Mouse (Mus musculus) 416B (cell line): ENCODE measurements at regions not wholly inside any gene's neighbourhood (a gene's known extent, or its start where the extent isn't known, plus 50 kb on each side); places are given as distances from the start of the nearest gene placed in this dataset.

Experiments used
- DNase-seq: peaks from one replicate; pipeline ENCODE4 v3.0.0; 2011; ENCODE audit warnings: low read depth

DNA sequence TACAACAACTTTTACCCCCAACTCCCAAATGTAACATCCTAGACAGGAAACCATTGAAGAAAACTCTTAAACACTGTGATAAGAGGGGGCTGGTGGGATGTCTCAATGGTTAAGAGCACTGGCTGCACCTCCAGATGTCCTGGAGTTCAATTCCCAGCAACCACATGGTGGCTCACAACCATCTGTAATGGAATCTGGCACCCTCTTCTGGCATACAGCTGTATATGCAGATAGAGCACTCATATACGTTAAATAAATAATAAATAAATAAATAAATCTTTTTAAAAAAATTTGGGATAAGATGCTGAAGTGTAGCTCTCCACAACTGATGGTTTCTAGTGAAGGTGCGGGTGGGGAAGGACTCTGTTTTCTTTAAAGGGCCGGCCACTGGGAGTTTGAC lies 69.3 kb downstream of the Kctd15 start:
- no peak for DNase-seq

GRCm38 (mm10) chr7:34585312-34585865 lies 71.1 kb downstream of the Kctd15 start:
- no peak for DNase-seq

GRCm38 (mm10) chr7:34584870-34585269 lies 71.7 kb downstream of the Kctd15 start:
- no peak for DNase-seq

- DNase-seq = no peak
These were observed 75.7 kb downstream of the Kctd15 start for GRCm38 (mm10) chr7:34580866-34581265.

- DNase-seq = no peak
These were observed 85.2 kb downstream of the Kctd15 start for GRCm38 (mm10) chr7:34571295-34571694.

GRCm38 (mm10) chr7:34570114-34571065 lies 86.1 kb downstream of the Kctd15 start:
- no peak for DNase-seq

- no peak for DNase-seq
These were observed 86.8 kb downstream of the Kctd15 start for GRCm38 (mm10) chr7:34569747-34570113.

DNA sequence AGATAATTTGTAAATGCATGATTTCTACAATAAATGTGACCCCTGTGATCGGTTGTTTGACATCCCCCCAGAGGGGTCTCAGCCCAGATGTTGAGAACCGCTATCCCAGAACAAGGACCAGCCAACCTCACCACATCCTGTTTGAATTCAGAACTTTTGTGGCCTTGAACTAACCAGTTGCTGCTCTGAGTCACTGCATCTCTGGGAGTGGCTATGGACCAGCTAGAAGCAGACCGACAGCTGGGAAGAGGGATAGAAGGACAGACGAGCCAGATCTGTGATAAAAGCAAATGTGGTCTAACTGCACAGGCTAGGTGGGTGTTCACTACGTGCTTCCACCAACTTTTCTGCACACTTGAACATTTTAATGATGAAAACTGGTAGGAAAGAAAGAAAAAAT lies 89.0 kb downstream of the Kctd15 start:
- DNase-seq = peak; percentile 84

DNA sequence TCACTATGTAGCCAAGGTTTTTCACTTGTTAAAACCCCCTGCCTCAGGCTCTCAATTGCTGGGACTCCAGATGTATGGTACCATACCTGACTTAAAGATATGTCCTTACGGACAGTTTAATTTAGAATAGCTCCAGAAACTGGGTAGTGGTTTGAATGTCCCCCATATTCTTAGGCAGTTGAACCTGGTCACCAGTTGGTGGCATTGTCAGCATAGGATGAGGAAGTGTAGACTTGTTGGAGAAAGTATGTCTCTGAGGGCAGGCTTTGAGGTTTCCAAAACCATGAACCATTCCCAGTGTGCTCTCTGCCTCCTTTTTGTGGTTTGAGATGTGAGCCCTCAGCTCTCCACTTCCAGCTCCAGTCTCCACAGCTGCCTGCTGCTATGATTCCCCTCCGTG lies 94.4 kb downstream of the Kctd15 start:
- peak; percentile 48 for DNase-seq

- DNase-seq = no peak
These were observed 97.8 kb downstream of the Kctd15 start for GRCm38 (mm10) chr7:34558615-34559343.

GRCm38 (mm10) chr7:34555196-34555595 lies 101.3 kb downstream of the Kctd15 start:
- DNase-seq = no peak

GRCm38 (mm10) chr7:34546609-34547316 lies 109.8 kb downstream of the Kctd15 start:
- peak; percentile 61 for DNase-seq

- DNase-seq = no peak
These were observed 110.6 kb downstream of the Kctd15 start for GRCm38 (mm10) chr7:34545906-34546305.

DNA sequence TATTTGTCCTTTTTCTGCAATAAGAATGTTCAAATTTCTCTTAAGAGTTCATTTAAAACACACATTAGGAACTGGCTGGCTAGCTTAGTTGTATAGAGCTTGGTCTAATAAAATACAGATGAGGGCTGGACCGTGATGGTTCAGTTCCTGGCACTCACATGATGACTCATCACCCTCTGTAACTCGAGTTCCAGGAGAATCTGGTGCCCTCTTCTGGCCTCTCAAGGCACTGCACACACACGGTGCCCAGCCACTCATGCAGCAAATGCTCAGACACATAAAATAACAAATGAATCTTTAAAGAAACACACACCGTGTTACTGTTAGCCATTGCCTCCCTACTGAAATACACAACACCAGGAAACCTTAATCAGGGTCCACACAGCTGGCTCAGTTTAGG lies 114.6 kb downstream of the Kctd15 start:
- peak; percentile 39 for DNase-seq

DNA sequence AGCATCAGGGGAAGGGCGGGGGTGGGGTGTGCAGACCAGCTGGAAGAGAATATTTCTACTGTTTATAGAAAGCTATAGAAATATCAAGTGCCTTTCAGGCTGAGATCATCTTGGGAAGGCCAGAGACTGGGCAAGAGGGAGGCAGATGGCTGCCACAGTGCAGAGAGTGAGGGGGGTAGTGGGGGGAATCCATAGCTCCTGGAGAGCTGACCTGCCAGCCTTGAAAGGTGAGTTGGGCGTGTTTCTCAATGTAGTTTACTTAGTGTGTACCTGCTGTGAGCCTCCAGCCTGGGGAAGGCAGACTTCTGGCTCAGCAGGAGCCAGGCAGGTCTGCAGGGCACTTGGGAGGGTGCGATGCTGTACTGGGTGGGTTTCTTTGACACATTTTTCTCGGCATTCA lies 115.5 kb downstream of the Kctd15 start:
- DNase-seq = no peak

GRCm38 (mm10) chr7:34539856-34540255 lies 116.7 kb downstream of the Kctd15 start:
- DNase-seq = no peak

DNA sequence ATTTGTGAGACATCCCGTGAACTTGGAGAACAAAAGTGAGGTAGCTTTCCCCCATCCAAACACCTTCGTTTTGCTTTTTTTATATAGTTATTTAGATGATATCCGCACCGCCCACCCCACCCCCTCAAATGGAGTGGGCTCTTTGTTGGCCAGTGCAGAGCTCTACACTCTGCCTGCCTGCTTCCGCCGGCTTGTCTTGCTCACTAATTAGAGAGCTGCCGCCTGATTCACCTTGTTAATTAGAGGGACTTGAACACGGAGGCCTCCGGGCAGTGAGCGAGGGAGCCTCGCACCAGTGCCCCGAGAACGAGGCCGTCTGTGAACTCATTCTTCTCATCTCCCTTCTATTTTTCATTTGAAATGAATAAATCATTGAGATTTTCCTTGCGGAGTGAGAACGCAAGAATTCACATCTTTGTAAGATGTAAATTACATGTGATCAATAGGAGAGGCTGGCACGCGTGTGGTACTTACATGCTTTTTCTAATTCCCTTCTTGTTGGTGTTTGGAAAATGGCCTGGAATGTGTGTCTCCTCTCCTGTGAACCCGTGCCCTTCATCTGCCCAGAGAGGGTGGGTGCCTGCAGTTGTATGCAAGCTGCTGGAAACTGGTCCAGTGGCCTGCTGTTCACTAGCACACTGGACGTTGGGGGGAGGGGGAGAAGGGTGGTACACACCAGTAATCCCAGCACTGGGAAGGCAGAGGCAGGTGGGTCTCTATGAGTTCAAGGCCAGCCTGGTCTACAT lies 118.0 kb downstream of the Kctd15 start:
- no peak for DNase-seq

- DNase-seq = no peak
These were observed 119.4 kb downstream of the Kctd15 start for GRCm38 (mm10) chr7:34537122-34537521.

DNA sequence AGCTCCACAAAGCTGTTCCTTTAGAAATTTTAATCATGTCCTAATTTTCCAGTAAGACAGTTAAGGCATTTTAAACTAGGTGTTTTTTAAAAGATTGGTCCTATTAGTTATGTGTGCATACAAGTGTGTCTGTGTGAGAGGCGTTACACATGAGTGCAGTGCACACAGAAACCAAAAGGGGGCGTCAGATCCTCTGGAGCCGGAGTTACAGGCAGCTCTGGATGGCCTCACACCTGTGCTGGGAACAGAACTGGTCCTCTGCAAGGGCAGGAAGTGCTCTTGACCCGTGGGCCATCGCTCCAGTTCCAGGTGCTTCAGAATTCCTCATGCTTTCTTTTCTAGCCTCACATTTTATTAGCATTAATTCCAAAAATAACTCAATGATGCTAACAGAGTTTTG lies 122.3 kb downstream of the Kctd15 start:
- no peak for DNase-seq

GRCm38 (mm10) chr7:34531639-34532038 lies 124.9 kb downstream of the Kctd15 start:
- DNase-seq = no peak

DNA sequence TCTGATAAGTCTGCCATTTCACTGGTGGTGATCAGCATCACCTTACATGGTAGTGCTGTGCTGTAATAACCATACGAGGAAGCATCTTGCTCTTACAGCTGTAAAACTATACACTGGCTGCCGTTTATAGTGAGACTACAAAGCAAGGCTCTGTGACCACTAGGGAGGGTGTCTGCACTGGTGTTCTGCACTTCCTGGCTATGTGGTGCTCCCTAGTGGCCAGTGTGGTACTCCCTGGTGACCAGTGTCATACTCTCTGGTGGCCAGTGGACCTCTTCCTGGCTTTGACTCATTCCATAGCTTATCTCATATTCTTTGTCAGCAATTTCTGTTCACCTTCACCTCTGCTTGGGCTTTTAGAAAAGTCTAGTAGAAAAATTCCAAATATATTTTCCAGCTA lies 114.7 kb upstream of the Lsm14a start:
- peak; percentile 54 for DNase-seq

- peak; percentile 6 for DNase-seq
These were observed 113.7 kb upstream of the Lsm14a start for GRCm38 (mm10) chr7:34506816-34507215.
